Mouse (Mus musculus) olfactory bulb, adult 2 months (tissue): ENCODE measurements around the gene Proca1. TPM values are rescaled to one million over a fixed set of nuclear protein-coding genes. Genes with fewer than 3 reads are reported as not detected.

ENCODE experiments used
- H3K27ac ChIP-seq: fragments of 200-500 bp; 2 replicates; pipeline ENCODE4 v1.5.1; 2012; ENCODE audit warnings: low read depth, low read length; ENCODE audit not compliant: insufficient read depth
- H3K4me1 ChIP-seq: fragments of 200-500 bp; 2 replicates; pipeline ENCODE4 v1.6.1; 2012; ENCODE audit warnings: low read length; ENCODE audit not compliant: control insufficient read depth, insufficient read depth
- H3K4me3 ChIP-seq: fragments of 200-500 bp; 2 replicates; pipeline ENCODE4 v1.5.1; 2012; ENCODE audit warnings: mild to moderate bottlenecking, low read depth, low read length, moderate library complexity; ENCODE audit not compliant: insufficient read depth
- CTCF ChIP-seq: fragments of 200-500 bp; IDR thresholded peaks from 2 replicates; pipeline ENCODE4 v1.5.1; 2012; ENCODE audit warnings: low read depth, mild to moderate bottlenecking, low read length, moderate library complexity; ENCODE audit not compliant: insufficient read depth
- POLR2A ChIP-seq: fragments of 200-500 bp; IDR thresholded peaks from 2 replicates; pipeline ENCODE4 v1.6.1; 2012; ENCODE audit warnings: mild to moderate bottlenecking, low read depth, low read length, moderate library complexity; ENCODE audit not compliant: insufficient read depth
- WGBS: fragments of 180-500 bp; shearing (Covaris S2); methylation state at CpG from one replicate; pipeline ENCODE4 v1.1.7; 2018; 5-methylcytosine and 5-hydroxymethylcytosine counted together
- polyA plus RNA-seq: library from polyadenylated mRNA; stranded (reverse); fragments of >200 nt; gene quantifications from 2 replicates; pipeline ENCODE4 v1.2.4, GENCODE M21; 2012; ENCODE audit warnings: low replicate concordance; ENCODE audit not compliant: missing spikeins, insufficient read depth, insufficient read length

The Proca1 gene
- polyA plus RNA-seq, 1 experiment, result not detected

DNA sequence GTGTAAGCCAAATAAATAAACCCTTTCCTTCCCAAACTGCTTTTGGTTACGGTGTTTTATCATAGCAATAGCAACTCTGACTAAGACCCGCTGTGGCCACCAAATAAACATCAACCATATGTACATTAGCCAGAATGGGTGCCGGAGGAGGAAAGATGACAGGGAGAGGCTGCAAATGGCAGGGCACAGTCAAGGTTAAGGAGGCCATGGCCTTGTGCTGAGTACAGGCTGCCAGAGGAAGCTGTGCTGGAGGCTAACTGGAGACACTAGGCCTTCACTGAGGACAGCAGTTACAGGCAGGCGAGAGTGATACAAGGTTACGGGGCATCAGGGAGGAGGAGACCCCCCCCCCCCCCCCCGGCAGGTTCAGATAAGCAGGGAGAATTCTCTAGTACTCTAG lies 16.7 kb downstream of the Proca1 start:
- Histone ChIP-seq H3K4me1 (peaks cover 17% of the 10 kb centered on the region), H3K27ac (no peak overlapping the region), H3K4me3 (no peak overlapping the region)
- no peak for TF ChIP-seq CTCF
- TF ChIP-seq POLR2A, result no peak
- WGBS, result 91% methylated on average over 6 of the region's 6 CpGs

DNA sequence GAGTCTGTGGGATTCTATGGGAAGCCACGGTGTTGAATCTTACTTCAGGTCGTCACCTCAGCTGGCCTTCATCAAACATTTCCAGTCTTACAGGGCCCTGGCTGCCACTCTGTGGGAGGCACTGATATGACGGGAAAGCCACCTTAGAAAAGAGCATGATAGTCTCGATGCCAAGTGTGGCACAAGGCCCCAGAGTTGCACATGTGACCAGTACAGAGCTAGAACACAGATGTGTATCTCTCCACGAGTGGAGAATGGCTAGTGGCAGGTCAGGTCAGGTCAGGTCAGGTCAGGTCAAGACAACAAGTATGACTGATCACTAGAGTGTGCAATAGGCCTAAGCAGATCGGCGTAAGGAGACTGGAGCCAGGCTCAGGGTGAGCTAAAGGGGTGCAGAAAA lies 17.4 kb downstream of the Proca1 start:
- H3K4me3 ChIP-seq, result no peak overlapping the region
- H3K4me1 ChIP-seq, result peaks cover 15% of the 10 kb centered on the region
- TF ChIP-seq POLR2A (no peak), CTCF (no peak)
- 85% methylated on average over 7 of the region's 7 CpGs for WGBS
- H3K27ac ChIP-seq, result no peak overlapping the region

DNA sequence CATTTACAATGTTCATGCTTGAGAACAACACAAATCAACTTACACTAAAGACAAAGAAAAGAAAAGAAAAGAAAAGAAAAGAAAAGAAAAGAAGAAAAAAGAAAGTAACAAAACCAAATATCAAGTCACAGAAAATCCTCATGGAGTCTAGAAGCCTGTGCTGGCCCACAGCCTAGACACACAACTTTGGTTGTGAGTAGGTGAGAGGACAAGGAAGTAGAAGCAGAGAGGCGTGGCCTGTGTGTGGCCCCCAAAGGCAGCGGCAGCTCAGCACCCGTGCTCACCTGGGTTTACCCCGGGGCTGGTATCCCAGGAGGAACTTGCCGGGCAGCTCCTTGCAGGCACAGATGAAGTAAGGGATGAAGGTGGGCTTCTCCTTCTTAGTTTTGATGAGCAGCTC lies 18.3 kb downstream of the Proca1 start:
- no peak overlapping the region for H3K4me3 ChIP-seq
- no peak for TF ChIP-seq CTCF
- TF ChIP-seq POLR2A, result no peak
- peaks cover 9% of the 10 kb centered on the region; the same call in 1 of the 2 replicates for H3K4me1 ChIP-seq

DNA sequence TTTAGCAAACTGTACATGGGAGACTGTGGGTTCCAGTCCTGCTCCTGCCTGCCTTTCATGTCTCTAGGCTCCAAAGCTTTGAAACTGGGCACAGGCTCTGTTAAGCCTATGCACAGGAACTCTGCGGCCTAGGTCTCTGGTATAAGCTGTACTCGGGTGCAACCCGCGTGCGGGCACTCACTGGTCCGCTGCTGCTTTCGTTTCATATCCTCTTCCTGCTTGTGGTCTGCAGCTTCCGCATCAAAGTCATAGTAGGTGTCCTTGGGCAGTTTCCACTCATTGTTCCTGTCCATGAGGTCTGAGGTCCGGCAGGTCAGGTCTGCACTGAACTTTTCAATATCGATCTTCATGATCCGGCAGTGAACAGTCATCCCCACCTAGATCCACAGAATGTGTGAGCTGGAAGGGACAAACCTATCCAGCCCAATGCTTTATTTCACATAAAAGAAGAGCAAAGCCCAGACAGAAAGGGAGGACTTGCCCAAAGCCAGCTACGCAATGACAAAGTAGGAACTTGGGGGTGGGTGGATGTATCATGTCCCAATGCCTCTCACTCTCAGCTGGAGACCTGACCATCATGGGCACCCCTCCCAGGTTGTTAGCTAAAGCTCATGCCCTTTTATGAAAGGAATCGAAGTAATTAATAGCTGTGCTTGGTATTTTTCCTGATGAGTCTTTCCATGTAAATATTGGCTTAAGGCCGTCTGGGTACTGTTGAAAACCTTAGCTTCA lies 20.1 kb downstream of the Proca1 start:
- Histone ChIP-seq H3K4me1 (no peaks in the 10 kb centered on the region), H3K27ac (no peak overlapping the region), H3K4me3 (no peak overlapping the region)
- TF ChIP-seq POLR2A, result no peak
- TF ChIP-seq CTCF, result no peak
- 92% methylated on average over 14 of the region's 14 CpGs for WGBS

More for the DNA sequence above, 18.3 kb downstream of the Proca1 start:
- WGBS, result 88% methylated on average over 5 of the region's 5 CpGs
- H3K27ac ChIP-seq, result no peak overlapping the region

DNA sequence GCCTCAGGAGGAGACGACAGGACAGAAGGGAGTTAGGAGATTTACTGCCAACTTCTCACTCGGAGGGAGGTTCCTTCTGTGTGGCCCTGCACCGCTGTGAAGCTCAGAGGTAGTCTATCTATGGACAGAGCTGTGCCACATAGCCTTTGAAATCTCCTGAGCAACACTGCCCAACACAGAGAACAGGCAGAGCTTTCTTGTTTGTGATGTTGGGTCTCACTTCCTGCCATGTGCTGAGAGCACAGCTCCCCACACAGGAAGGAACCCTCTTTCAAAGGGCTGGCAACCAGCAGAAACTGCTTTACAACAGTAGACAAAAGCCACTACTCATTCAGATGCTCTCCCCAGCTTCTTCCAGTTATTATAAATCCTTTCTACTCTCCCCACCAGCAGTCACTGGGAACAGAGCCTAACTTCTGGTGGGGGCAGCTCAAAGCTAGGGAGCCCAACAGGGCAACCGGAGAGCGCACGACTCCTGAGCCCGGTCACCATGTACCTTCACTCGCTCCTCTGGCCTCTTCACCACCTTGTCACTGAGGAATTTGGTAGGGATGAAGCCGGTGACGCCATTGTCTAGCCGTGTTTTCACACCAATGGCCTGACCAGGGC lies 22.6 kb downstream of the Proca1 start:
- Histone ChIP-seq H3K27ac (peak overlapping the region; percentile 81), H3K4me1 (no peaks in the 10 kb centered on the region), H3K4me3 (no peak overlapping the region)
- TF ChIP-seq CTCF, result no peak
- TF ChIP-seq POLR2A, result no peak
- 56% methylated on average over 11 of the region's 11 CpGs for WGBS

DNA sequence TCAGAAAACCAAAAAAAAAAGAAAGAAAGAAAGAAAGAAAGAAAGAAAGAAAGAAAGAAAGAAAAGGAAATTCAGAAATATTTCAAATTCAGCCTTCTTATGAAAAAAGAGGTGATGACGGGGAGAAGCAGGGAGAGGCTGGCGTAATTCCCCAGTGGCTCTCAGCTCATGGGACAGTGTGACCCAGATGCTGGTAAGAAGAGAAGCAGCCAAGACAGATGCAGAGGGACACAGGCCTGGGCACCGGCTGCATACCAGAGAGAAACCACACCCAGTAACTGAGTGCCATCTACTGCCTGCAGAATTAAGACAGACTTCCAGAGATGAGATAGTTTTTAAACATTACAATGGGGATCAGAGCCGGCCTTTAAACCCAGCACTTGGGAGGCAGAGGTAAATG lies 30.4 kb downstream of the Proca1 start:
- TF ChIP-seq CTCF, result no peak
- TF ChIP-seq POLR2A, result no peak
- no peak overlapping the region for H3K4me3 ChIP-seq
- WGBS, result 83% methylated on average over 4 of the region's 4 CpGs
- H3K4me1 ChIP-seq, result no peaks in the 10 kb centered on the region
- no peak overlapping the region for H3K27ac ChIP-seq

DNA sequence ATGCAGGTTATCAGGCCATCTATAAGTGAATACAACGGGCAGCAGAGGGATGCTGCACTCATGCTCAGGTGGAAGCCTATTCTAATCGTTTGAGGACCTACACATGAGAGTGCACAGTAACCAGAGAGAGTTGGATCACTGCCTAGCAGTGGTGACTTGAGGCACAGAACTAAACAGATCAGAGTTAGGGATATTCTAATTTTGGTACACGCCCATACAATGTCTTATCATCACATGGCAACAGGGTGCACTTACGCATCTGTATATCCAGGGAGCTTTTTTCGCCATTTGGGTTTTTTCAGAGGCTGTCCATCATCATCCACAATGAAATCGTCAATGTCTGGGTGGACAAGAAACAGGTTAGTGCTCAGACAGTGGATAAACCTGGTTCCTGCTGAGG lies 38.3 kb downstream of the Proca1 start:
- 89% methylated on average over 6 of the region's 6 CpGs for WGBS
- H3K4me1 ChIP-seq, result no peaks in the 10 kb centered on the region
- H3K27ac ChIP-seq, result no peak overlapping the region
- TF ChIP-seq POLR2A, result no peak
- TF ChIP-seq CTCF, result no peak
- H3K4me3 ChIP-seq, result no peak overlapping the region

DNA sequence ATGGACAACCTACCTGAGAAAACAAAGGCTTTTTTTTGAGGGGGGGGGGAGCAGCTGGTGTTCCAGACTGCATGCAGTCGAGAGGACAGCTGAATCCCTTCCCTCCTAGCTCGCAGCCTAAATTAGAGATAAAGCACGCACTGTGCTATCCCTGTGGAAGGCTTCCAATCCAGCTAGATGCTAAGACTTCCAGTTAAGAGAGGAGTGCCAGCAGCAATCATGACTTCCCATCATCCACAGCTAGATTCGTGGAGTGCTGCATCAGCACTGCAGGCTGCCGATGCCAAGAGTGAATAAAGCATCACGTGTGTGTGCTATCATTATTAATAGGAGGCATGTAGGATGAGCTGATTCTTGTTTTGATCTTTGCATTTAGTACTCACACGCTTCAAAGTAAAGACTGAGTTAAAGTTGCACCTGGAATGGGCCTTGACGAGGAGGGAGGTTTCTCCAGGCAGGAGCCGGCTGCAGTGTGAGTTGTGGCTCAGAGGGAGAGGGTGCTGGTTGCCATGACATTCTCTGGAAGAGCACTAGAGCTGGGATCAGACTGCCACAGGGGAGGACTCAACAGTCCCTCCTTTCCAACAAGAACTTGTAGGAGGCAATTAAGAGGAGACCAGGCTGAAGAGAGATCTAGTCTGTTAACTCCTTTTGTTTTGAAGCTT lies 47.1 kb downstream of the Proca1 start:
- H3K4me1 ChIP-seq, result peaks cover 12% of the 10 kb centered on the region
- peak overlapping the region; percentile 89 for H3K27ac ChIP-seq
- 0 out of 2 replicates have a peak overlapping the region, but pooled peaks have one; percentile 2 for H3K4me3 ChIP-seq
- TF ChIP-seq POLR2A, result no peak
- TF ChIP-seq CTCF, result no peak
- 28% methylated on average over 9 of the region's 9 CpGs for WGBS

DNA sequence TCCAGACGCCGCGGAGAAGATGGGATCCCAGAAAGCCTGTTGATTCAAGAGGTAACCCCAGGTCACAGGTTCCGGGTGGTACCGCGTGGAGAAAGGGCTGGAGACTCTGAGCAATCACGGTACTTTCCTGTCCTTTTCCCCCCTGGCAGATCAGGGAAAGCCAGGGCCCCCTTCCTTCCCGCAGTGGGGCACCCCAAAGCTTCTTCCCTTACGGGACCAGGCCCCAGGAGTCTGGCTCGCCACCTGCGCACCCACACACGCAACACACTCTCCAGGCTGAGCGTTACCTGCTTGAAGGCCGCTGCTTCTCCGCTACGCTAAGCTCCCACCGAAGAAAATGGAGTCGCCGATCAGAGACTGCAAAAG lies 52.1 kb downstream of the Proca1 start:
- Histone ChIP-seq H3K27ac (peak overlapping the region; percentile 100), H3K4me3 (peak overlapping the region; percentile 75), H3K4me1 (peaks cover 17% of the 10 kb centered on the region)
- under 1% methylated on average over 19 of the region's 19 CpGs for WGBS
- TF ChIP-seq CTCF, result no peak
- no peak for TF ChIP-seq POLR2A
